Mouse (Mus musculus) myocyte (in vitro differentiated cells): ENCODE data around the gene Tspan9.

ENCODE experiments used
- E2F4 ChIP-seq: IDR thresholded peaks from one replicate; pipeline ENCODE4 v1.6.1; 2011; ENCODE audit warnings: mild to moderate bottlenecking, control low read depth, moderate library complexity; ENCODE audit not compliant: insufficient read depth
- MAX ChIP-seq: IDR thresholded peaks from one replicate; pipeline ENCODE4 v1.6.1; 2011; ENCODE audit warnings: low read depth, mild to moderate bottlenecking, control low read depth
- MYOD1 ChIP-seq, 3 experiments: IDR thresholded peaks; one replicate each; pipeline ENCODE4 v1.6.1; 2011; ENCODE audit warnings: control low read depth in 2 of 3, low read depth in 2 of 3, mild to moderate bottlenecking in 2 of 3, moderate library complexity in 1 of 3; ENCODE audit not compliant: insufficient read length in 2 of 3, control insufficient read depth in 1 of 3
- MYOG ChIP-seq, 3 experiments: IDR thresholded peaks; one replicate each; pipeline ENCODE4 v1.6.1; 2011; ENCODE audit warnings: control low read depth in 2 of 3, low read depth in 2 of 3, mild to moderate bottlenecking in 2 of 3; ENCODE audit not compliant: insufficient read length in 2 of 3, control insufficient read depth in 1 of 3, insufficient read depth in 1 of 3
- POLR2A ChIP-seq: IDR thresholded peaks from one replicate; pipeline ENCODE4 v1.6.1; 2011; ENCODE audit warnings: low read depth, mild to moderate bottlenecking, control low read depth, moderate library complexity; ENCODE audit not compliant: insufficient read length
- TCF12 ChIP-seq: IDR thresholded peaks from one replicate; pipeline ENCODE4 v1.6.1; 2011; ENCODE audit warnings: mild to moderate bottlenecking, control low read depth; ENCODE audit not compliant: poor library complexity, insufficient read depth, severe bottlenecking
- TCF3 ChIP-seq: IDR thresholded peaks from one replicate; pipeline ENCODE4 v1.6.1; 2011; ENCODE audit warnings: low read depth, control low read depth; ENCODE audit not compliant: insufficient read length
- USF1 ChIP-seq: IDR thresholded peaks from one replicate; pipeline ENCODE4 v1.6.1; 2011; ENCODE audit warnings: low read depth, mild to moderate bottlenecking, control low read depth, moderate library complexity

DNA sequence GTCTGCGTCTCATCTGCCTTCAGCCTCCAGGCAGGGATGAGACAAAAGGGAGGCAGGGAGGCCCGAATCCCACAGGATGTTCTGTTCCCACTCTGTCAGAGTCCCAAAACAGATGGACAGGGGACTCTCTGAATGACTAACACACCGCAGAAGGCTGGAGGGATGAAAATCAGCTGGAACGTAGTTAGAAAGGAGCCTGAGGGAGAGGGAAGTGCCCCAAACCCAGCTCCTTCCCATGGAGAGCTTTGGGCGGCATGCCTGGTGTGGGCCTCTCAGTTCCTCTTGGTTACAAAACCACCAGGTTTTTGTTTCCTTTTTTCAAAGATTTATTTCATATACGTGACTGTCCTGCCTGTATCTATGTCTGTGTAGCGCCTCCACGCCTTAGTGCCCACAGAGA, 35.7 kb downstream of the Tspan9 start:
- TF ChIP-seq POLR2A: no peak
- TF ChIP-seq MYOD1 (IDR thresholded peaks at IDR 0.05; ENCODE audit: control insufficient read depth in 1 of 3, insufficient read length in 2 of 3, low read depth in 2 of 3): no peak
- TF ChIP-seq MAX: no peak
- TF ChIP-seq MYOG (IDR thresholded peaks at IDR 0.05; ENCODE audit: control insufficient read depth in 1 of 3, insufficient read depth in 1 of 3, insufficient read length in 2 of 3, low read depth in 2 of 3): no peak
- no peak for TF ChIP-seq TCF12
- no peak for TF ChIP-seq TCF3
- TF ChIP-seq E2F4: no peak
- TF ChIP-seq USF1: no peak
